Mouse (Mus musculus): ENCODE data around the gene Mxra8.

GRCm38 (mm10) chr4:155856881-155857280 lies 17.4 kb downstream of the Mxra8 start:
- no peak for TF ChIP-seq CTCF (IDR thresholded peaks at IDR 0.05)
- TF ChIP-seq EP300 (IDR thresholded peaks at IDR 0.05) = no peak

All from lung, postnatal 0 days (tissue).